Mouse (Mus musculus): ENCODE results near the gene Zfp513. TPM values are rescaled to one million over a fixed set of nuclear protein-coding genes. Genes with fewer than 3 reads are reported as not detected.

Gene Zfp513
- polyA plus RNA-seq, 1 experiment from 2014 or later, result 6.5 TPM

DNA sequence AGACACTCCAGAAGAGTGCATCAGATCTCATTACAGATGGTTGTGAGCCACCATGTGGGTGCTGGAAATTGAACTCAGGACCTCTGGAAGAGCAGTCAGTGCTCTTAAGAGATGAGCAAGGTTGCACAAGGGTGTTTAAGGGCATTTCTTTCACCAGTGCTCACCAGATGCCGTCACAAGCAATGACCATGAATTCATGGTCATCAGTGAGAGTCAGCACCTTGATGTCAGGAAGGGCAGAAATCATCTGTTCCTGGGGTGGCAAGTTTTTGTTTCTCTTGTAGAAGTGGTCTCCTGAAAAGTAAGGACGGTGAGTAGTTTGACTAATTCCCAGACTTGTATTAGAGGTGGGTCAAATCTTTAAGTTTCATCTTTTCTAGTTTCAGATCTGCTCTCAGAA, 1.8 kb upstream of the Zfp513 start:
- ATAC-seq (ENCODE audit: low FRiP score) (no peak), DNase-seq (ENCODE audit: low spot score, missing footprints) (no peak)
- H3K9me3 ChIP-seq (ENCODE audit: control insufficient read depth, low read length), result peaks cover 4% of the 10 kb centered on the region
- H3K4me2 ChIP-seq, result no peak overlapping the region
- H3K27me3 ChIP-seq (ENCODE audit: control insufficient read depth, insufficient read depth, low read length), result no peaks in the 10 kb centered on the region
- WGBS, result 92% methylated on average over 2 of the region's 2 CpGs
- peaks cover 22% of the 10 kb centered on the region for H3K36me3 ChIP-seq (ENCODE audit: control insufficient read depth, insufficient read depth, low read length)
- H3K27ac ChIP-seq (ENCODE audit: low read depth, low read length), result no peak overlapping the region
- H3K4me1 ChIP-seq (ENCODE audit: control insufficient read depth, insufficient read depth, low read length), result peaks cover 12% of the 10 kb centered on the region
- H3K4me3 ChIP-seq (ENCODE audit: low read depth, low read length), result no peak overlapping the region
- no peak overlapping the region for H3K9ac ChIP-seq (ENCODE audit: low read length)

DNA sequence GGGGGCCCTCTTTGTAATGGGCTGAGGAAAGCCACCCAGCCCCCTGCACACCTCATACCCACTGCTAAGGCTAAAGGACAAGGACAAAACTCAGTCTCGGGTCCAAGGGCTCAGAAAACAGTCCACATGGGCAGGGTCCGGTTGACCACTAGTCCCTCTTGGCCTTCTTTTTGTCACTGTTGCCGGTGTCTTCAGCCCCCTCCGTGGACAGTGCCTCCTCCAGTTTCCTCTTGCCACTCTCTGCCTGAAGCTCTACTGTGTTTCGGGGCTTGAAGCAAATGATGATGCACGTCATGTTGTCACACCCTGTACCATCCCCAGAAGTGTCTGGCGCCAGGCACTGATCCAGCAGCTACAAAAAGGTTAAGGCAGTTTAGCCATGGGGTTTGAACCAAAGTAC, 830 bp upstream of the Zfp513 start:
- peak overlapping the region; percentile 76 for H3K4me3 ChIP-seq (ENCODE audit: low read depth, low read length)
- DNase-seq (ENCODE audit: low spot score, missing footprints) (peak; percentile 65), ATAC-seq (ENCODE audit: low FRiP score) (no peak)
- peak overlapping the region; percentile 64 for H3K4me2 ChIP-seq
- H3K27ac ChIP-seq (ENCODE audit: low read depth, low read length), result peak overlapping the region; percentile 71; the same call in 1 of the 2 replicates
- H3K36me3 ChIP-seq (ENCODE audit: control insufficient read depth, insufficient read depth, low read length), result peaks cover 27% of the 10 kb centered on the region
- WGBS, result 86% methylated on average over 7 of the region's 7 CpGs
- H3K27me3 ChIP-seq (ENCODE audit: control insufficient read depth, insufficient read depth, low read length), result no peaks in the 10 kb centered on the region
- peaks cover 4% of the 10 kb centered on the region for H3K9me3 ChIP-seq (ENCODE audit: control insufficient read depth, low read length)
- H3K4me1 ChIP-seq (ENCODE audit: control insufficient read depth, insufficient read depth, low read length), result peaks cover 12% of the 10 kb centered on the region
- H3K9ac ChIP-seq (ENCODE audit: low read length), result peak overlapping the region; percentile 71; the same call in 1 of the 2 replicates

DNA sequence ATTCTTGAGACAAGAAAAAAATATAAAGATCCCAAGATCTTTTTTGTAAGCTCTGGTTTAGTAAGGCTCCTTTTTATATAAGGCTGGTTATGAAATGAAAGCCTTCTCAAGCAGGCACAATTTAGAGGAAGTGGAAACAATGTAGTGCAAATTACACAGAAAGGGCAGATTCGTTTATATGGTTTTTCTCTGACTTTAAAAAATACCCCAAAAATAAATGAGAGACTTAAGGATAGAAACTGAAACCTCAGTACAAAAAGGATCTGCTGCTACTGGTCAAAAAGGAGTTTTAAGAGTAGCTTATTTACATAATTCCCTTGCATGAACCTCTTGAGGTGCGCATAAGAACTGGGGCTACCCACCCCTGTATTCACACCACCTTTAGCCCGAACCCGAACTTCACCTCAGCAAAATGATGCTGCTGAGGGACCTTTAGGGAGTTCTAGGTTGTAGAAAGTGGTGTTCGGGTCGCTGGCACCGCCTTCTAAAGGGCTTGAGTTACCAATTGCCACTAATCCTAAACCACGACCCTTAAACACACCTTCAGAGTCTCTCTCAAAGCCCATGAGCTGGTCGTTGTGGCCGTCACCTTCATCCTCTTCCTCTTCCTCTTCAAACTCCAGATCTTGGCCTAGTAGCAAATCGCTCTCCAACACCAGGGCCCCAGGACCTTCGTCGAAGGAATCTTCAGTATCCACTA, 911 bp downstream of the Zfp513 start:
- DNase-seq (ENCODE audit: low spot score, missing footprints) (peak; percentile 44), ATAC-seq (ENCODE audit: low FRiP score) (no peak)
- peak overlapping the region; percentile 63 for H3K4me2 ChIP-seq
- H3K4me1 ChIP-seq (ENCODE audit: control insufficient read depth, insufficient read depth, low read length), result peaks cover 12% of the 10 kb centered on the region
- peak overlapping the region; percentile 88 for H3K9ac ChIP-seq (ENCODE audit: low read length)
- H3K9me3 ChIP-seq (ENCODE audit: control insufficient read depth, low read length), result peaks cover 4% of the 10 kb centered on the region
- WGBS, result 20% methylated on average over 13 of the region's 13 CpGs
- peak overlapping the region; percentile 74 for H3K27ac ChIP-seq (ENCODE audit: low read depth, low read length)
- peaks cover 29% of the 10 kb centered on the region for H3K36me3 ChIP-seq (ENCODE audit: control insufficient read depth, insufficient read depth, low read length)
- no peaks in the 10 kb centered on the region for H3K27me3 ChIP-seq (ENCODE audit: control insufficient read depth, insufficient read depth, low read length)
- H3K4me3 ChIP-seq (ENCODE audit: low read depth, low read length), result peak overlapping the region; percentile 76

DNA sequence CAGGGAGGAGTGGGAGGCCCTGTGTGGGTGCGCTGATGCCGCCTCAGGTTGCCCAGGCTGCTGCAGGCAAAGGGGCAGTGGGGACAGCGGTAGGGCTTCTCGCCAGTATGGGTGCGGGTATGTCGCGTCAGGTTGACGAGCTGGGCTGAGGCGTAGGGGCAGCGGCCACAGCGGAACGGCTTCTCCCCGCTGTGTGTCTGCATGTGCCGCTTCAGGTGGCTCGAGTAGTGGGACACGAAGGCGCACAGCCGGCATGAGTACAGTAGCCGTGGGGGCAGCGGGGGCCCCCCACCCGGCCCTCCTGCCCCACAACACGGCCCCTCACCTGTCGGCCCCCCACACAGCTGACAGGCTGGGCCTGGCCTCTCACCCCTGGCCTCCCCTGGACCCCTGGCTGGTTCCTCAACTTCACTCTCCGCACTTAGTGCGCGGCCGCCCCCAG, 1.8 kb downstream of the Zfp513 start:
- ATAC-seq (ENCODE audit: low FRiP score) (no peak), DNase-seq (ENCODE audit: low spot score, missing footprints) (no peak)
- Histone ChIP-seq H3K9ac (ENCODE audit: low read length) (0 out of 2 replicates have a peak overlapping the region, but pooled peaks have one; percentile 21), H3K27me3 (ENCODE audit: control insufficient read depth, insufficient read depth, low read length) (no peaks in the 10 kb centered on the region), H3K9me3 (ENCODE audit: control insufficient read depth, low read length) (peaks cover 4% of the 10 kb centered on the region), H3K4me2 (no peak overlapping the region), H3K4me1 (ENCODE audit: control insufficient read depth, insufficient read depth, low read length) (peaks cover 12% of the 10 kb centered on the region), H3K27ac (ENCODE audit: low read depth, low read length) (no peak overlapping the region), H3K36me3 (ENCODE audit: control insufficient read depth, insufficient read depth, low read length) (peaks cover 30% of the 10 kb centered on the region), H3K4me3 (ENCODE audit: low read depth, low read length) (0 out of 2 replicates have a peak overlapping the region, but pooled peaks have one; percentile 1)
- WGBS, result 89% methylated on average over 27 of the region's 27 CpGs

DNA sequence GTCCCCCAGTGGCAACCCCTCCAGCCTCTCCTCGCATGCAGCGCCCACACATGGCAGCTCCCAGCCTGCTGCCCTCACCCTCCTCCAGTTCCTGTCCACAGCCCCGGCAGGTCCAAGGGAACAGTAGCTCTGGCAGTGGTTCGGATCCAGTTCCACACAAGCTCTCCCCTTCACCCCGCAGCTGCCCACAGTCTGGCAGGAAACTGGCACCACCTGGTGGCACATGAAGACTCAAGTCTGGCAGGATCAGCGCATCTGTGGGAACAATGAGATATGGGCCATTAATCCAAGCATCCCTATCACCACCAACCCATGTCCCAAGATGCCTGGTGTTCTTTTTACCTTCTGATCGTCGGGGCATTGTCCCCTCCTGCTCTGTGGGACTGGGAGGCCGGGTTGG, 2.2 kb downstream of the Zfp513 start:
- ATAC-seq (ENCODE audit: low FRiP score), result no peak
- H3K4me3 ChIP-seq (ENCODE audit: low read depth, low read length), result no peak overlapping the region

DNA sequence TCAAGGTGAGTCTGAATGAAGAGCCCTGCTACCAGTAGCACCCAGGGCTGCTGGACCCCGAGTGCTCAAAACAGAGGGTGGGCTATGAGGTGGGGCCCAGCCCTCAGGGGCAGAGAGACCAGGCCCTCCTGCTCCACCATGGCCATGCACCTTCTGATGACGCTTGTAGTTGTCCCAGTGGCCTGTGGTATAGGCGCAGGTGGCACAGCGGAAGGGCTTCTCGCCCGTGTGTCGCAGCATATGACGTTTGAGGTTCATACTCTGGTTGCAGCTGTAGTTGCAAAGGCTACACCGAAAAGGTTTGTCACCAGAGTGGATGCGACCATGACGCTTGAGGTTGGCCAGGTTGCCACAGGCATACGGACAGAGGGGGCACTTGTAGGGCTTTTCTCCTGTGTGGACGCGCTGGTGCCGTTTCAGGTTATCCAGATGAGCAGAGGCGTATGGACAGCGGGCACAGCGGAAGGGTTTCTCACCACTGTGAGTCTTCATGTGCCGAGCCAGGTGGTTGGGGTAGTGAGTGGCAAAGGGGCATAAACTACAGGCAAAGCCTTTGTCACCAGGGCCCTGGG, 2.7 kb downstream of the Zfp513 start:
- H3K27me3 ChIP-seq (ENCODE audit: control insufficient read depth, insufficient read depth, low read length), result no peaks in the 10 kb centered on the region
- no peak overlapping the region for H3K4me3 ChIP-seq (ENCODE audit: low read depth, low read length)
- H3K9me3 ChIP-seq (ENCODE audit: control insufficient read depth, low read length), result peaks cover 4% of the 10 kb centered on the region
- H3K9ac ChIP-seq (ENCODE audit: low read length), result no peak overlapping the region
- ATAC-seq (ENCODE audit: low FRiP score), result no peak
- H3K36me3 ChIP-seq (ENCODE audit: control insufficient read depth, insufficient read depth, low read length), result peaks cover 33% of the 10 kb centered on the region
- peak; percentile 74 for DNase-seq (ENCODE audit: low spot score, missing footprints)
- H3K4me2 ChIP-seq, result no peak overlapping the region
- H3K27ac ChIP-seq (ENCODE audit: low read depth, low read length), result no peak overlapping the region
- 95% methylated on average over 19 of the region's 19 CpGs for WGBS
- peaks cover 13% of the 10 kb centered on the region for H3K4me1 ChIP-seq (ENCODE audit: control insufficient read depth, insufficient read depth, low read length)

More for the DNA sequence above, 2.2 kb downstream of the Zfp513 start:
- peak; percentile 80 for DNase-seq (ENCODE audit: low spot score, missing footprints)
- H3K9me3 ChIP-seq (ENCODE audit: control insufficient read depth, low read length), result peaks cover 4% of the 10 kb centered on the region
- 85% methylated on average over 9 of the region's 9 CpGs for WGBS
- H3K27me3 ChIP-seq (ENCODE audit: control insufficient read depth, insufficient read depth, low read length), result no peaks in the 10 kb centered on the region
- no peak overlapping the region for H3K27ac ChIP-seq (ENCODE audit: low read depth, low read length)
- H3K4me1 ChIP-seq (ENCODE audit: control insufficient read depth, insufficient read depth, low read length), result peaks cover 12% of the 10 kb centered on the region
- H3K9ac ChIP-seq (ENCODE audit: low read length), result no peak overlapping the region
- no peak overlapping the region for H3K4me2 ChIP-seq
- peaks cover 33% of the 10 kb centered on the region for H3K36me3 ChIP-seq (ENCODE audit: control insufficient read depth, insufficient read depth, low read length)

DNA sequence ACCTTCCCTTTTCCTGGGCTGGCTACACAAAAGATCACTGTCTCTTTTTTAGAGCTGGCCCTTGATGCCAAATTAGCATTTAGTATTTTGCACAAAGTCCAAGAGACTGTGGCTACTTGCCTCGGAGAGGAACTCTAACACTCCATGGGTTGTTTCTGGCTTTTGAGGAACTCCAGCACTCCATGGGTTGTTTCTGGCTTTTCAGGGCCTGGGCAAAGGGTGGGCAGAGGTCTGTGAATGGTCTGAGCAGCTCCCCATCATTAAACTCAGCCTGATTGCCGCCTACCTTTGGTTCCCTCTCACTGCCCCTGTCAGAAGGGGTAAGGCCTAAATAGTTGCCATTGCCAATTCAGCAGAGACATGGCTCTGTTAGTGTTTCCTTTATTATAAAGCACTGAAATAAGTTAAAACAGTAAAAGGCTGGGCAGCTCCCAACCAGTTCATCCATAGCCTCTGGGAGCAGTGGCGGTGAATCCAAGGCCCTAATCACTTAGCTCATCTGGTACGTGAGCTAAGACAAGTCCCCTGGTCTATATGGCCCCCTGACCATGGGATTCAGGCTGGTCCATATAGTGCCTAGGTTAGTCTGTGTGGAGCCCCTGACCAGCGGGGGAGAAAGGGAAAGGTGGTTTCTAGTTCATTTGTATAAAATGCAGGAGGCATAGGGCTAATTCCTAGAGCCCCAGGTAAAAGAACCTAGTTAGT, 3.3 kb downstream of the Zfp513 start:
- DNase-seq (ENCODE audit: low spot score, missing footprints) (peak; percentile 81), ATAC-seq (ENCODE audit: low FRiP score) (no peak)
- no peak overlapping the region for H3K4me3 ChIP-seq (ENCODE audit: low read depth, low read length)
- no peaks in the 10 kb centered on the region for H3K27me3 ChIP-seq (ENCODE audit: control insufficient read depth, insufficient read depth, low read length)
- H3K27ac ChIP-seq (ENCODE audit: low read depth, low read length), result no peak overlapping the region
- no peak overlapping the region for H3K4me2 ChIP-seq
- peaks cover 33% of the 10 kb centered on the region for H3K36me3 ChIP-seq (ENCODE audit: control insufficient read depth, insufficient read depth, low read length)
- WGBS, result 87% methylated on average over 5 of the region's 5 CpGs
- peaks cover 4% of the 10 kb centered on the region for H3K9me3 ChIP-seq (ENCODE audit: control insufficient read depth, low read length)
- H3K9ac ChIP-seq (ENCODE audit: low read length), result no peak overlapping the region
- H3K4me1 ChIP-seq (ENCODE audit: control insufficient read depth, insufficient read depth, low read length), result peaks cover 19% of the 10 kb centered on the region

DNA sequence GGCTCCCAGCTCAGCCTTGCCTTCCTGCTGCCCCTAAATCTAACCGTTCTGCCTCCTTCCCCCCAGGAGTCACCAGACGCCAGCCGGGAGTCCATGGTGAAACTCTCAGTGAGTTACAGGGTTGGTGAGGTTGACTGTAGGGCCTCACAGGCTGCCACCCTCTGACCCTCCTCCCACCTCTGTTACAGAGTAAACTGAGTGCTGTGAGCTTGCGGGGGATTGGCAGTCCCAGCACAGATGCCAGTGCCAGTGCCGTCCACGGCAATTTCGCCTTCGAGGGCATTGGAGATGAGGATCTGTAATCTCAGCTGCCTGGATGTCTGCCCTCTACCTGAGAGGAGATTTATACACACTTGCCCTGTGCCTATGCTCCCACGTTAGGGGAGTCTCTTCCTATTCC, 3.9 kb downstream of the Zfp513 start:
- 90% methylated on average over 9 of the region's 9 CpGs for WGBS
- Histone ChIP-seq H3K4me2 (no peak overlapping the region), H3K4me3 (ENCODE audit: low read depth, low read length) (no peak overlapping the region), H3K4me1 (ENCODE audit: control insufficient read depth, insufficient read depth, low read length) (peaks cover 20% of the 10 kb centered on the region), H3K9ac (ENCODE audit: low read length) (no peak overlapping the region), H3K27me3 (ENCODE audit: control insufficient read depth, insufficient read depth, low read length) (no peaks in the 10 kb centered on the region), H3K9me3 (ENCODE audit: control insufficient read depth, low read length) (peaks cover 4% of the 10 kb centered on the region), H3K36me3 (ENCODE audit: control insufficient read depth, insufficient read depth, low read length) (peaks cover 33% of the 10 kb centered on the region), H3K27ac (ENCODE audit: low read depth, low read length) (no peak overlapping the region)
- peak; percentile 81 for DNase-seq (ENCODE audit: low spot score, missing footprints)
- no peak for ATAC-seq (ENCODE audit: low FRiP score)

DNA sequence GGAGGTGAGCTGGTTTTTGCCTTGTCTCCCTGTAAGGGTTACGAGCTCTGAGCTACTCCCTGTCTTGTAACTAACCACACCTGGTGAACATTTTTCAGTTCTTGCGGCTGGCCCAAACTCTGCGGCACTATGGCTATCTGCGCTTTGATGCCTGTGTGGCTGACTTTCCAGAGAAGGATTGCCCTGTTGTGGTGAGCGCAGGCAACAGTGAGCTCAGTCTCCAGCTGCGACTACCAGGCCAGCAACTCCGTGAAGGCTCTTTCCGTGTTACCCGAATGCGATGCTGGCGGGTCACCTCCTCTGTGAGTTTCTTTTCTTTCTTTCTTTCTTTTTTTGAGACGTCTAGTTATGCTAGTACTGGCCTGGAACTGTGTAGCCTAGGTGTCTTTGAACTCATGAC, 5.0 kb downstream of the Zfp513 start:
- Histone ChIP-seq H3K27me3 (ENCODE audit: control insufficient read depth, insufficient read depth, low read length) (no peaks in the 10 kb centered on the region), H3K4me1 (ENCODE audit: control insufficient read depth, insufficient read depth, low read length) (peaks cover 17% of the 10 kb centered on the region), H3K27ac (ENCODE audit: low read depth, low read length) (no peak overlapping the region), H3K9me3 (ENCODE audit: control insufficient read depth, low read length) (peaks cover 4% of the 10 kb centered on the region), H3K4me3 (ENCODE audit: low read depth, low read length) (no peak overlapping the region), H3K4me2 (no peak overlapping the region), H3K36me3 (ENCODE audit: control insufficient read depth, insufficient read depth, low read length) (peaks cover 33% of the 10 kb centered on the region), H3K9ac (ENCODE audit: low read length) (no peak overlapping the region)
- DNase-seq (ENCODE audit: low spot score, missing footprints) (peak; percentile 28), ATAC-seq (ENCODE audit: low FRiP score) (no peak)
- 96% methylated on average over 12 of the region's 12 CpGs for WGBS
